Mouse (Mus musculus) heart, embryonic 11.5 days (tissue): Measurements from ENCODE around the gene Odf3. TPM values are rescaled to one million over a fixed set of nuclear protein-coding genes. Genes with fewer than 3 reads are reported as not detected.
A peak's percentile ranks its signal among the peaks of the same experiment; 100 is the strongest.

ENCODE experiments used
- ATAC-seq: fragments of 200-750 bp; cut with Nextera tagmentation; replicated peaks from 2 replicates; pipeline ENCODE4 v1.8.0; 2017; ENCODE audit warnings: moderate library complexity; ENCODE audit not compliant: insufficient number of reproducible peaks, low FRiP score, low TSS enrichment
- H3K27ac ChIP-seq: fragments of 300-500 bp; sonication (generic); 2 replicates; pipeline ENCODE4 v1.5.1; 2014; ENCODE audit warnings: mild to moderate bottlenecking, low read depth, low read length
- H3K27me3 ChIP-seq: fragments of 300-500 bp; sonication (generic); 2 replicates; pipeline ENCODE4 v1.6.1; 2014; ENCODE audit warnings: mild to moderate bottlenecking, low read length, mixed read lengths; ENCODE audit not compliant: control insufficient read depth, insufficient read depth
- H3K36me3 ChIP-seq: fragments of 300-500 bp; sonication (generic); 2 replicates; pipeline ENCODE4 v1.6.1; 2014; ENCODE audit warnings: mild to moderate bottlenecking, low read length, moderate library complexity, mixed read lengths; ENCODE audit not compliant: control insufficient read depth, insufficient read depth
- H3K4me1 ChIP-seq: fragments of 300-500 bp; sonication (generic); 2 replicates; pipeline ENCODE4 v1.6.1; 2014; ENCODE audit warnings: low read length; ENCODE audit not compliant: control insufficient read depth, insufficient read depth
- H3K4me2 ChIP-seq: fragments of 300-500 bp; sonication (generic); 2 replicates; pipeline ENCODE4 v1.6.1; 2014; ENCODE audit warnings: mild to moderate bottlenecking, moderate library complexity
- H3K4me3 ChIP-seq: fragments of 300-500 bp; sonication (generic); 2 replicates; pipeline ENCODE4 v1.5.1; 2014; ENCODE audit warnings: low read depth, low read length
- H3K9ac ChIP-seq: fragments of 300-500 bp; sonication (generic); 2 replicates; pipeline ENCODE4 v1.6.1; 2014; ENCODE audit warnings: mild to moderate bottlenecking, low read depth, low read length, moderate library complexity
- H3K9me3 ChIP-seq: fragments of 300-500 bp; sonication (generic); replicated peaks from 2 replicates; pipeline ENCODE4 v1.6.1; 2016; ENCODE audit warnings: low read length; ENCODE audit not compliant: control insufficient read depth
- WGBS: fragments of 180-500 bp; shearing (Covaris S2); extraction: QIAGEN DNeasy Blood & Tissue Kit; methylation state at CpG from one replicate; pipeline ENCODE4 v1.1.7; 2014; ENCODE audit not compliant: insufficient replicate concordance; 5-methylcytosine and 5-hydroxymethylcytosine counted together
- polyA plus RNA-seq: library from polyadenylated mRNA; unstranded; fragments of >200 nt; fragmentation: Nextera tagmentation; extraction: Ambion mirVana; gene quantifications from 2 replicates; pipeline ENCODE4 v1.2.1, GENCODE M21; 2014

Gene Odf3
- polyA plus RNA-seq, 1 experiment from 2014 or later, result not detected

GRCm38 (mm10) chr7:140859997-140860396 is 12.4 kb downstream of the Odf3 start:
- peaks cover 14% of the 10 kb centered on the region for H3K4me1 ChIP-seq
- H3K4me3 ChIP-seq, result no peak overlapping the region
- H3K27me3 ChIP-seq, result no peaks in the 10 kb centered on the region
- H3K4me2 ChIP-seq, result no peak overlapping the region
- H3K27ac ChIP-seq, result no peak overlapping the region
- H3K9ac ChIP-seq, result no peak overlapping the region
- WGBS, result 78% methylated on average over 6 of the region's 6 CpGs
- peaks cover 23% of the 10 kb centered on the region for H3K36me3 ChIP-seq
- ATAC-seq, result no peak
- H3K9me3 ChIP-seq, result no peaks in the 10 kb centered on the region

GRCm38 (mm10) chr7:140860728-140861127 is 13.1 kb downstream of the Odf3 start:
- Histone ChIP-seq H3K27ac (no peak overlapping the region), H3K4me1 (peaks cover 9% of the 10 kb centered on the region), H3K4me2 (no peak overlapping the region), H3K4me3 (no peak overlapping the region), H3K36me3 (peaks cover 26% of the 10 kb centered on the region), H3K9ac (no peak overlapping the region), H3K27me3 (no peaks in the 10 kb centered on the region), H3K9me3 (no peaks in the 10 kb centered on the region)
- no peak for ATAC-seq
- 87% methylated on average over 5 of the region's 5 CpGs for WGBS

GRCm38 (mm10) chr7:140864761-140865160 is 17.2 kb downstream of the Odf3 start:
- no peaks in the 10 kb centered on the region for H3K27me3 ChIP-seq
- 88% methylated on average over 12 of the region's 12 CpGs for WGBS
- H3K9me3 ChIP-seq, result no peaks in the 10 kb centered on the region
- no peak overlapping the region for H3K4me2 ChIP-seq
- H3K4me1 ChIP-seq, result no peaks in the 10 kb centered on the region
- H3K9ac ChIP-seq, result no peak overlapping the region
- ATAC-seq, result no peak
- H3K27ac ChIP-seq, result no peak overlapping the region
- H3K36me3 ChIP-seq, result peaks cover 25% of the 10 kb centered on the region
- no peak overlapping the region for H3K4me3 ChIP-seq

- Histone ChIP-seq H3K9me3 (no peaks in the 10 kb centered on the region), H3K9ac (no peak overlapping the region), H3K27me3 (no peaks in the 10 kb centered on the region), H3K36me3 (peaks cover 4% of the 10 kb centered on the region; the same call in 1 of the 2 replicates), H3K4me3 (no peak overlapping the region), H3K4me2 (no peak overlapping the region), H3K27ac (no peak overlapping the region), H3K4me1 (no peaks in the 10 kb centered on the region)
- ATAC-seq, result no peak
- WGBS, result 88% methylated on average over 4 of the region's 4 CpGs
These were observed 26.6 kb downstream of the Odf3 start for GRCm38 (mm10) chr7:140874224-140874623.

- Histone ChIP-seq H3K9me3 (no peaks in the 10 kb centered on the region), H3K4me2 (no peak overlapping the region), H3K36me3 (peaks cover 2% of the 10 kb centered on the region; the same call in 1 of the 2 replicates), H3K4me3 (no peak overlapping the region), H3K4me1 (peaks cover 2% of the 10 kb centered on the region; the same call in 1 of the 2 replicates), H3K27ac (no peak overlapping the region), H3K27me3 (no peaks in the 10 kb centered on the region), H3K9ac (no peak overlapping the region)
- no peak for ATAC-seq
- 84% methylated on average over 6 of the region's 6 CpGs for WGBS
These were observed 29.8 kb downstream of the Odf3 start for GRCm38 (mm10) chr7:140877364-140877763.

- H3K27me3 ChIP-seq, result no peaks in the 10 kb centered on the region
- no peak overlapping the region for H3K9ac ChIP-seq
- no peak for ATAC-seq
- H3K4me1 ChIP-seq, result peaks cover 7% of the 10 kb centered on the region; the same call in 1 of the 2 replicates
- WGBS, result 82% methylated on average over 7 of the region's 7 CpGs
- H3K4me2 ChIP-seq, result no peak overlapping the region
- peaks cover 2% of the 10 kb centered on the region; the same call in 1 of the 2 replicates for H3K36me3 ChIP-seq
- no peak overlapping the region for H3K4me3 ChIP-seq
- no peaks in the 10 kb centered on the region for H3K9me3 ChIP-seq
- no peak overlapping the region for H3K27ac ChIP-seq
These were observed 31.8 kb downstream of the Odf3 start for GRCm38 (mm10) chr7:140879355-140879754.

- Histone ChIP-seq H3K4me1 (peaks cover 7% of the 10 kb centered on the region; the same call in 1 of the 2 replicates), H3K27ac (no peak overlapping the region), H3K4me2 (peak overlapping the region; percentile 78), H3K27me3 (no peaks in the 10 kb centered on the region), H3K9me3 (no peaks in the 10 kb centered on the region), H3K4me3 (peak overlapping the region; percentile 72; the same call in 1 of the 2 replicates), H3K36me3 (0 out of 2 replicates have a peak, but pooled peaks cover under 1% of the 10 kb centered on the region), H3K9ac (no peak overlapping the region)
- WGBS, result 83% methylated on average over 3 of the region's 3 CpGs
- ATAC-seq, result no peak
These were observed 32.8 kb downstream of the Odf3 start for GRCm38 (mm10) chr7:140880419-140880818.

GRCm38 (mm10) chr7:140880865-140881515 is 33.4 kb downstream of the Odf3 start:
- peak overlapping the region; percentile 72; the same call in 1 of the 2 replicates for H3K9ac ChIP-seq
- H3K4me1 ChIP-seq, result peaks cover 7% of the 10 kb centered on the region; the same call in 1 of the 2 replicates
- 18% methylated on average over 8 of the region's 8 CpGs for WGBS
- no peaks in the 10 kb centered on the region for H3K9me3 ChIP-seq
- H3K4me3 ChIP-seq, result peak overlapping the region; percentile 72
- H3K27me3 ChIP-seq, result no peaks in the 10 kb centered on the region
- H3K27ac ChIP-seq, result peak overlapping the region; percentile 64; the same call in 1 of the 2 replicates
- peak overlapping the region; percentile 78 for H3K4me2 ChIP-seq
- ATAC-seq, result no peak
- 0 out of 2 replicates have a peak, but pooled peaks cover 3% of the 10 kb centered on the region for H3K36me3 ChIP-seq
